Mouse (Mus musculus) hindbrain, embryonic 14.5 days (tissue): ENCODE results near the gene Sh3rf1. TPM values are rescaled to one million over a fixed set of nuclear protein-coding genes. Genes with fewer than 3 reads are reported as not detected.

ENCODE experiments used
- ATAC-seq: fragments of 200-750 bp; cut with Nextera tagmentation; 2 replicates; pipeline ENCODE4 v1.8.0; 2017; ENCODE audit warnings: moderate number of reproducible peaks, mild to moderate bottlenecking, moderate TSS enrichment, moderate library complexity; ENCODE audit not compliant: low FRiP score
- DNase-seq: peaks from one replicate; pipeline ENCODE4 v3.0.0-alpha.2; 2015; ENCODE audit warnings: low spot score
- H3K27ac ChIP-seq: fragments of 300-500 bp; sonication (generic); 2 replicates; pipeline ENCODE4 v1.5.1; 2014; ENCODE audit warnings: mild to moderate bottlenecking, moderate library complexity
- H3K27me3 ChIP-seq: fragments of 300-500 bp; sonication (generic); 2 replicates; pipeline ENCODE4 v1.6.1; 2014; ENCODE audit warnings: mild to moderate bottlenecking, low read length, mixed read lengths; ENCODE audit not compliant: control insufficient read depth, insufficient read depth
- H3K36me3 ChIP-seq: fragments of 300-500 bp; sonication (generic); replicated peaks from 2 replicates; pipeline ENCODE4 v1.6.1; 2014; ENCODE audit not compliant: control insufficient read depth, insufficient read depth
- H3K4me1 ChIP-seq: fragments of 300-500 bp; sonication (generic); replicated peaks from 2 replicates; pipeline ENCODE4 v1.6.1; 2014; ENCODE audit warnings: antibody characterized with exemption, low read length, mixed read lengths; ENCODE audit not compliant: control insufficient read depth, insufficient read depth
- H3K4me2 ChIP-seq: fragments of 300-500 bp; sonication (generic); replicated peaks from 2 replicates; pipeline ENCODE4 v1.6.1; 2014; ENCODE audit warnings: mild to moderate bottlenecking, moderate library complexity
- H3K4me3 ChIP-seq: fragments of 300-500 bp; sonication (generic); replicated peaks from 2 replicates; pipeline ENCODE4 v1.5.1; 2014; ENCODE audit warnings: mild to moderate bottlenecking, low read length
- H3K9ac ChIP-seq: fragments of 300-500 bp; sonication (generic); 2 replicates; pipeline ENCODE4 v1.6.1; 2014
- H3K9me3 ChIP-seq: fragments of 300-500 bp; sonication (generic); 2 replicates; pipeline ENCODE4 v1.6.1; 2016; ENCODE audit warnings: low read length; ENCODE audit not compliant: control insufficient read depth
- WGBS: fragments of 180-500 bp; shearing (Covaris S2); extraction: QIAGEN DNeasy Blood & Tissue Kit; methylation state at CpG from one replicate; pipeline ENCODE4 v1.1.7; 2014; 5-methylcytosine and 5-hydroxymethylcytosine counted together
- polyA plus RNA-seq: library from polyadenylated mRNA; unstranded; fragments of >200 nt; fragmentation: Nextera tagmentation; extraction: Ambion mirVana; gene quantifications from 2 replicates; pipeline ENCODE4 v1.2.1, GENCODE M21; 2014

Sh3rf1 gene
- polyA plus RNA-seq, 1 experiment from 2014 or later = 28.8 TPM

- H3K36me3 ChIP-seq = peaks cover 1% of the 10 kb centered on the region; the same call in 1 of the 2 replicates
- H3K9ac ChIP-seq = no peak overlapping the region
These were observed 131.8 kb downstream of the Sh3rf1 start for GRCm38 (mm10) chr8:61355503-61355902.

DNA sequence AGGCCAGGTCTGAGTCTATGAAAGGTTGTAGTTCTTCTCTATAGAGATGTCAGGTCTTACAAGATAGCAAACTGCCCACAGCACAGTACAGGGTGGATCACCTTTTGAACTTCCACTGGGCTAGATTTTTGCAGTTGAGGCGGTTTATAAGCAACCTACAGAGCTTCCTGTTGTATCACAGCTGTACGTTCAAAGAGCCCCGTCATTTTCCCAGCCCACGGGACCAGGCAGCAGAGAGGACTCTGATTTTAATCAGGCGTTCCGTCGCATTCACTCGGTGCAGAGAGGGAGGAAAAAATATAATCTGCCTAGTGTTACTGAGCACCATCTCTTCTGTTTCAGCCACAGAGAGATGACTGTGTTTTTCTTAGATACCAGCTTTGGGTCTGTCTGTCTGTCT is 135.3 kb downstream of the Sh3rf1 start:
- H3K27me3 ChIP-seq = no peaks in the 10 kb centered on the region
- DNase-seq = no peak
- no peak overlapping the region for H3K4me3 ChIP-seq
- H3K4me1 ChIP-seq = peaks cover 24% of the 10 kb centered on the region
- H3K9me3 ChIP-seq = no peaks in the 10 kb centered on the region
- WGBS = 18% methylated on average over 8 of the region's 8 CpGs
- no peak overlapping the region for H3K9ac ChIP-seq
- no peak; the same call in 1 of the 2 replicates for ATAC-seq
- H3K27ac ChIP-seq = 0 out of 2 replicates have a peak overlapping the region, but pooled peaks have one; percentile 17
- H3K4me2 ChIP-seq = no peak overlapping the region
- H3K36me3 ChIP-seq = 0 out of 2 replicates have a peak, but pooled peaks cover 4% of the 10 kb centered on the region

More at GRCm38 (mm10) chr8:61355503-61355902, 131.8 kb downstream of the Sh3rf1 start:
- ATAC-seq (no peak), DNase-seq (no peak)
- no peaks in the 10 kb centered on the region for H3K9me3 ChIP-seq
- H3K27ac ChIP-seq = peak overlapping the region; percentile 12; the same call in 1 of the 2 replicates
- WGBS = 55% methylated on average over 5 of the region's 5 CpGs
- H3K27me3 ChIP-seq = no peaks in the 10 kb centered on the region
- H3K4me1 ChIP-seq = peaks cover 23% of the 10 kb centered on the region
- no peak overlapping the region for H3K4me3 ChIP-seq
- no peak overlapping the region for H3K4me2 ChIP-seq

- Histone ChIP-seq H3K4me1 (peaks cover 24% of the 10 kb centered on the region), H3K9ac (no peak overlapping the region), H3K27me3 (no peaks in the 10 kb centered on the region), H3K36me3 (0 out of 2 replicates have a peak, but pooled peaks cover 4% of the 10 kb centered on the region), H3K4me3 (no peak overlapping the region), H3K4me2 (no peak overlapping the region; the same call in 1 of the 2 replicates), H3K27ac (no peak overlapping the region), H3K9me3 (no peaks in the 10 kb centered on the region)
- ATAC-seq = no peak
- no peak for DNase-seq
- 15% methylated on average over 10 of the region's 10 CpGs for WGBS
These were observed 136.2 kb downstream of the Sh3rf1 start for GRCm38 (mm10) chr8:61359851-61360272.

- peaks cover 21% of the 10 kb centered on the region for H3K4me1 ChIP-seq
- no peak overlapping the region for H3K9ac ChIP-seq
- WGBS = 64% methylated on average over 4 of the region's 4 CpGs
These were observed 136.7 kb downstream of the Sh3rf1 start for GRCm38 (mm10) chr8:61360362-61360761.

GRCm38 (mm10) chr8:61361476-61361875 is 137.8 kb downstream of the Sh3rf1 start:
- H3K9ac ChIP-seq = no peak overlapping the region
- H3K4me2 ChIP-seq = no peak overlapping the region
- peaks cover 9% of the 10 kb centered on the region; the same call in 1 of the 2 replicates for H3K36me3 ChIP-seq
- WGBS = 87% methylated on average over 11 of the region's 11 CpGs
- H3K4me3 ChIP-seq = no peak overlapping the region
- no peaks in the 10 kb centered on the region for H3K9me3 ChIP-seq
- DNase-seq (no peak), ATAC-seq (no peak)
- H3K4me1 ChIP-seq = peaks cover 19% of the 10 kb centered on the region
- no peaks in the 10 kb centered on the region for H3K27me3 ChIP-seq
- no peak overlapping the region for H3K27ac ChIP-seq

More at GRCm38 (mm10) chr8:61360362-61360761, 136.7 kb downstream of the Sh3rf1 start:
- no peaks in the 10 kb centered on the region for H3K27me3 ChIP-seq
- ATAC-seq (no peak), DNase-seq (no peak)
- no peak overlapping the region for H3K4me2 ChIP-seq
- no peaks in the 10 kb centered on the region for H3K9me3 ChIP-seq
- H3K4me3 ChIP-seq = no peak overlapping the region
- H3K36me3 ChIP-seq = 0 out of 2 replicates have a peak, but pooled peaks cover 4% of the 10 kb centered on the region
- no peak overlapping the region for H3K27ac ChIP-seq

DNA sequence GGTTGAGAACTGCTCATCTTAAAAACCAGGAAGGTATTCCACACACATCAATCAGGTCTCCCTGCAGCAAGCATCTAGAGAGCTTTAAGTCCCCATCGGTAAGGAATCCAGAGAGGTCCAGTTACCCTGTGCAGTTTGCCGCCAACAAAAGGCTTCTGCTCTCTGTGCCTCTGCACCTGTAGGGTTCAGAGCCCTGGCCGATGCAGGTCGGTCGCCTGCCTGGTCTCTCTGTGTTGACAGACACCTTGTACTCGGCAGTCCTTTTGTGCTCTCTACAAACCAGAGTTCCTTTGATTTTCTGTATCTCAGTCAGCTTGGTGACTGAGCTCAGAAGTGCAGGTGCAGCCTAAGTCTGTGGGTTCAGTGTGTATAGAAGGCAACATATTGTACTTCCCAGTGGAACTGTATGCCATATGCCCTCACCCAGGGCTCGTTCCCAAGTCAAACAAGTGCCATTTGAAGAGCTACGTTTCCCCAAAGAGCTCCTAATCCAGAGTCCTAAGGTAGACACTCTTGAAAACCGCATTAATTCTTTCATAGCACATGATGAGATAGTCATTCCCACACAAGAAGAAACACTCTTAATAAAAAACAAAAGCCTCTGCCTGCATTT is 138.7 kb downstream of the Sh3rf1 start:
- peaks cover 19% of the 10 kb centered on the region for H3K4me1 ChIP-seq
- H3K36me3 ChIP-seq = peaks cover 9% of the 10 kb centered on the region; the same call in 1 of the 2 replicates
- H3K27ac ChIP-seq = no peak overlapping the region
- 80% methylated on average over 9 of the region's 9 CpGs for WGBS
- H3K9ac ChIP-seq = no peak overlapping the region
- H3K9me3 ChIP-seq = no peaks in the 10 kb centered on the region
- H3K4me2 ChIP-seq = no peak overlapping the region
- DNase-seq = no peak
- ATAC-seq = no peak
- no peak overlapping the region for H3K4me3 ChIP-seq
- no peaks in the 10 kb centered on the region for H3K27me3 ChIP-seq

DNA sequence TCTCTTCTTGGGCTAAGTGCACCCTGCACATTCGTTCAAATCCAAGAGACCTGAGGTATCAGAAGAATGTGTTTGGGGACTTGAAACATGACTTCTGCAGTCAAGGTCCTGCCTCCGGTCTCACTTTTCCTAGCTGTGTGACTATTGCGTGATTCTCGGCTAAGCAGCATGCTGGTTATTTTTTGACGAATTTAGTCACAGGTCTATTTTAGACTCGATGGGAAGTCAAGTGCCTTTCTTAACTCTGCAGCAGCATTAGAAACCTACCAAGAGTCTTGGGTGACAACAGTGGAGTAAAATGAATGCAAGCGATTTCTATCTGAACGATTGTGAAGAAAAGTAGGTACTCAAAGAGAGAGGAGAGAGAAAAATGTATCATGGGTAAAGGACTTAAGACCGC is 149.6 kb downstream of the Sh3rf1 start:
- Histone ChIP-seq H3K4me2 (no peak overlapping the region), H3K4me1 (peaks cover under 1% of the 10 kb centered on the region; the same call in 1 of the 2 replicates), H3K9me3 (no peaks in the 10 kb centered on the region), H3K4me3 (no peak overlapping the region), H3K27ac (no peak overlapping the region), H3K36me3 (peaks cover 26% of the 10 kb centered on the region), H3K9ac (no peak overlapping the region), H3K27me3 (no peaks in the 10 kb centered on the region)
- no peak for DNase-seq
- 93% methylated on average over 9 of the region's 9 CpGs for WGBS
- ATAC-seq = no peak

DNA sequence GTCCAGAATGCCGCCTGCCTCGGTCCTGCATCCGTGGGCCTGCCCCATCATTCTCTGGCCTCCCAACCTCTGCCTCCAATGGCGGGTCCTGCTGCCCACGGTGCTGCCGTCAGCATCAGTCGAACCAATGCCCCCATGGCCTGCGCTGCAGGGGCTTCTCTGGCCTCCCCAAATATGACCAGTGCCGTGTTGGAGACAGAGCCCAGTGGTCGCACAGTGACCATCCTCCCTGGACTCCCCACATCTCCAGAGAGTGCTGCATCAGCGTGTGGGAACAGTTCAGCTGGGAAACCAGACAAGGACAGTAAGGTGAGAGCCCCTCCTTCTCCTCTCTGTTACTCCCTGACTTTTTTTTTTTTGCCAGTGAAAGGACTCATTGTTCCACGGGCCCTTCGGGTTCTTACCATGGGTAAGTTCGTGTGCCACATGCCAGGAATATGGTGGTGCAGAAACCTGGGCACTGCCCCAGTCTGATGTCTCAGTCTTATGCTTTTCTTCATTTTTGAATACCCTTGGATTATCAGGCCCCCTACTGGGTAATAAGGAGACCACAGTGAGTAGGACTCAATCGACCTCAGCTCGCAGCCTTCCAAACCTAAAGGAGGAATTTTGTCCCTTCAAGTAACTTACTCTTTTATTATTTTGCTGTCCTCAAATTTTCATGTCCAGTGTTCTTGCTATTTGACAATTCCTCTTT is 150.5 kb downstream of the Sh3rf1 start:
- H3K9ac ChIP-seq = no peak overlapping the region
- DNase-seq = no peak
- H3K4me3 ChIP-seq = no peak overlapping the region
- no peak overlapping the region for H3K4me2 ChIP-seq
- 85% methylated on average over 16 of the region's 16 CpGs for WGBS
- H3K36me3 ChIP-seq = peaks cover 26% of the 10 kb centered on the region
- H3K27ac ChIP-seq = 0 out of 2 replicates have a peak overlapping the region, but pooled peaks have one; percentile 3
- no peaks in the 10 kb centered on the region for H3K27me3 ChIP-seq
- H3K9me3 ChIP-seq = no peaks in the 10 kb centered on the region
- peak; percentile 40; the same call in 1 of the 2 replicates for ATAC-seq
- H3K4me1 ChIP-seq = peaks cover 7% of the 10 kb centered on the region; the same call in 1 of the 2 replicates

GRCm38 (mm10) chr8:61375205-61375604 is 151.5 kb downstream of the Sh3rf1 start:
- 95% methylated on average over 7 of the region's 7 CpGs for WGBS
- ATAC-seq (no peak), DNase-seq (no peak)
- no peaks in the 10 kb centered on the region for H3K27me3 ChIP-seq
- no peak overlapping the region for H3K27ac ChIP-seq
- no peak overlapping the region for H3K4me2 ChIP-seq
- no peaks in the 10 kb centered on the region for H3K9me3 ChIP-seq
- peaks cover 26% of the 10 kb centered on the region for H3K36me3 ChIP-seq
- no peak overlapping the region for H3K4me3 ChIP-seq
- H3K9ac ChIP-seq = no peak overlapping the region
- peaks cover 7% of the 10 kb centered on the region; the same call in 1 of the 2 replicates for H3K4me1 ChIP-seq
